Mouse (Mus musculus): ENCODE results near the gene Clip3. TPM values are rescaled to one million over a fixed set of nuclear protein-coding genes. Genes with fewer than 3 reads are reported as not detected.

Clip3 gene
- polyA plus RNA-seq (2014; fragmentation: Nextera tagmentation; extraction: Ambion mirVana), result 52.5 and 70.5 TPM in 2 replicates

DNA sequence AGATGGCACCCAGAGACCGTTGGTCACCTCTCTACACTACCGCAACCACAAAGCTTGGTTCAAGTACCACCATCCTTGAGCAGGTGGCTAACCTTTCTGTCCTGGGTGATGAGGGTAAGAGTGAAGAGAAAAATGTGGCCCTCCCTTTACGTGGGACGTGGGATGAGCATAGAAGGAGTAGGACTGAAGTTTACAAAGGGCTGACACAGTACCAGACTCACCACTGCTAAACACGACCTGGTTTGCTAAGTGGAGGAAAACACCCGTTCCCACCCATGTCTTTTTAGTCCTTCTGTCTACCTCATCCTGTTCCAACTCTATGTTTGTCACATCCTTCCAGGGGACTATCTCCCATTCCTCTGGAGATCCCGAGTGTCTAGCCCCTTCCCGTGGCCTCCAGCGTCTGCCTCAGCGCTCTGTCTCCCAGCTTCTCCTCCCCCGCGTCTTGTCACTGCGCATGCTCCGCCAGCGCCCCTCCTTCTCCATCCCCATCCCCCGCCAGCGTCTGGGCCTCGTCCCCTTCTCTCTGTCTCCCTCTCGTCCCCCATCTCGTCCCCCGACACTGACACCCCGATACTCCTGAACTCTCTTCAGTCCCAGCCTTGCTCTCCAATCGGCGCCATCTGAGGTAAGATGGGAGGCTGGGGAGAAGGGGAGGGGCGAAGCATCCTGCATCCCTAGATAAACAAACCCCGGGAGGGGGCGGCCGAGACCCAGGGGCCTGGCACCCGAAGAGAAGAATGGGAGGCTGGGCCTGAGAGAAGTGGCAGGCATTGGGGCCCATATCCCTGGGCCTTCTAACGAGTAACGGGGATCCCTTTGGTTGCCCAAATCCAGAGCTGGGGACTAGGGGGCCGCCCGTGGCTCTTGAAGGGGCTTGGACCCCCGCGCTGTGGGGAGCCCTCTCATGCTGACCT lies at the start of gene Clip3:
Gene Clip3, plus strand, starts transcription at position 514 of the 917 bp plus-strand sequence.
- Histone ChIP-seq H3K4me3 (ENCODE audit: low read depth, low read length) (peak within 1 kb of the TSS; percentile 89), H3K9ac (replicated peaks; ENCODE audit: low read length) (peak within 1 kb of the TSS; percentile 93), H3K4me1 (ENCODE audit: control insufficient read depth, insufficient read depth, low read length) (no peaks in the 10 kb centered on the region; the same call in 1 of the 2 replicates), H3K4me2 (ENCODE audit: low read depth, low read length) (peak within 1 kb of the TSS; percentile 86), H3K27me3 (ENCODE audit: control insufficient read depth, insufficient read depth, low read length) (no peaks in the 10 kb centered on the region), H3K27ac (replicated peaks; ENCODE audit: low read depth, low read length) (no peak within 1 kb of the TSS), H3K9me3 (replicated peaks; ENCODE audit: control insufficient read depth, low read length) (no peaks in the 10 kb centered on the region), H3K36me3 (replicated peaks; ENCODE audit: control insufficient read depth, insufficient read depth, low read depth, low read length) (peaks cover under 1% of the 10 kb centered on the region)
- DNase-seq (ENCODE audit: low spot score) (peak; percentile 86), ATAC-seq (replicated peaks; ENCODE audit: insufficient number of reproducible peaks, low FRiP score, low TSS enrichment, low read depth) (peak; percentile 61)
- WGBS, result 7% methylated on average over 35 of the region's 35 CpGs

- 84% methylated on average over 12 of the region's 12 CpGs for WGBS
Observed at GRCm38 (mm10) chr7:30251956-30252954, 39.3 kb upstream of the Clip3 start.

GRCm38 (mm10) chr7:30265041-30265440 lies 26.5 kb upstream of the Clip3 start:
- Histone ChIP-seq H3K4me3 (ENCODE audit: low read depth, low read length) (no peak overlapping the region), H3K4me2 (ENCODE audit: low read depth, low read length) (no peak overlapping the region), H3K4me1 (ENCODE audit: control insufficient read depth, insufficient read depth, low read length) (no peaks in the 10 kb centered on the region), H3K9ac (replicated peaks; ENCODE audit: low read length) (no peak overlapping the region), H3K36me3 (replicated peaks; ENCODE audit: control insufficient read depth, insufficient read depth, low read depth, low read length) (no peaks in the 10 kb centered on the region; the same call in 1 of the 2 replicates), H3K27me3 (ENCODE audit: control insufficient read depth, insufficient read depth, low read length) (no peaks in the 10 kb centered on the region), H3K27ac (replicated peaks; ENCODE audit: low read depth, low read length) (no peak overlapping the region), H3K9me3 (replicated peaks; ENCODE audit: control insufficient read depth, low read length) (no peaks in the 10 kb centered on the region)
- ATAC-seq (replicated peaks; ENCODE audit: insufficient number of reproducible peaks, low FRiP score, low TSS enrichment, low read depth), result no peak
- WGBS, result 80% methylated on average over 2 of the region's 2 CpGs
- no peak for DNase-seq (ENCODE audit: low spot score)

More at GRCm38 (mm10) chr7:30251956-30252954, 39.3 kb upstream of the Clip3 start:
- Histone ChIP-seq H3K27me3 (ENCODE audit: control insufficient read depth, insufficient read depth, low read length) (no peaks in the 10 kb centered on the region), H3K27ac (replicated peaks; ENCODE audit: low read depth, low read length) (no peak overlapping the region), H3K4me2 (ENCODE audit: low read depth, low read length) (no peak overlapping the region), H3K4me3 (ENCODE audit: low read depth, low read length) (no peak overlapping the region), H3K36me3 (replicated peaks; ENCODE audit: control insufficient read depth, insufficient read depth, low read depth, low read length) (no peaks in the 10 kb centered on the region), H3K9me3 (replicated peaks; ENCODE audit: control insufficient read depth, low read length) (no peaks in the 10 kb centered on the region), H3K9ac (replicated peaks; ENCODE audit: low read length) (no peak overlapping the region), H3K4me1 (ENCODE audit: control insufficient read depth, insufficient read depth, low read length) (no peaks in the 10 kb centered on the region)
- DNase-seq (ENCODE audit: low spot score) (no peak), ATAC-seq (replicated peaks; ENCODE audit: insufficient number of reproducible peaks, low FRiP score, low TSS enrichment, low read depth) (no peak)

GRCm38 (mm10) chr7:30265531-30265930 lies 26.0 kb upstream of the Clip3 start:
- Histone ChIP-seq H3K4me1 (ENCODE audit: control insufficient read depth, insufficient read depth, low read length) (no peaks in the 10 kb centered on the region), H3K9ac (replicated peaks; ENCODE audit: low read length) (no peak overlapping the region), H3K4me3 (ENCODE audit: low read depth, low read length) (no peak overlapping the region), H3K9me3 (replicated peaks; ENCODE audit: control insufficient read depth, low read length) (no peaks in the 10 kb centered on the region), H3K27me3 (ENCODE audit: control insufficient read depth, insufficient read depth, low read length) (no peaks in the 10 kb centered on the region), H3K27ac (replicated peaks; ENCODE audit: low read depth, low read length) (no peak overlapping the region), H3K4me2 (ENCODE audit: low read depth, low read length) (no peak overlapping the region), H3K36me3 (replicated peaks; ENCODE audit: control insufficient read depth, insufficient read depth, low read depth, low read length) (no peaks in the 10 kb centered on the region; the same call in 1 of the 2 replicates)
- 95% methylated on average over 5 of the region's 5 CpGs for WGBS
- DNase-seq (ENCODE audit: low spot score), result no peak
- no peak for ATAC-seq (replicated peaks; ENCODE audit: insufficient number of reproducible peaks, low FRiP score, low TSS enrichment, low read depth)

GRCm38 (mm10) chr7:30265935-30266334 lies 25.6 kb upstream of the Clip3 start:
- 86% methylated on average over 7 of the region's 7 CpGs for WGBS
- no peaks in the 10 kb centered on the region for H3K9me3 ChIP-seq (replicated peaks; ENCODE audit: control insufficient read depth, low read length)
- H3K36me3 ChIP-seq (replicated peaks; ENCODE audit: control insufficient read depth, insufficient read depth, low read depth, low read length), result no peaks in the 10 kb centered on the region; the same call in 1 of the 2 replicates
- DNase-seq (ENCODE audit: low spot score) (no peak), ATAC-seq (replicated peaks; ENCODE audit: insufficient number of reproducible peaks, low FRiP score, low TSS enrichment, low read depth) (no peak)
- H3K4me3 ChIP-seq (ENCODE audit: low read depth, low read length), result no peak overlapping the region
- no peak overlapping the region for H3K27ac ChIP-seq (replicated peaks; ENCODE audit: low read depth, low read length)
- no peaks in the 10 kb centered on the region for H3K27me3 ChIP-seq (ENCODE audit: control insufficient read depth, insufficient read depth, low read length)
- no peak overlapping the region for H3K4me2 ChIP-seq (ENCODE audit: low read depth, low read length)
- no peak overlapping the region for H3K9ac ChIP-seq (replicated peaks; ENCODE audit: low read length)
- H3K4me1 ChIP-seq (ENCODE audit: control insufficient read depth, insufficient read depth, low read length), result no peaks in the 10 kb centered on the region

DNA sequence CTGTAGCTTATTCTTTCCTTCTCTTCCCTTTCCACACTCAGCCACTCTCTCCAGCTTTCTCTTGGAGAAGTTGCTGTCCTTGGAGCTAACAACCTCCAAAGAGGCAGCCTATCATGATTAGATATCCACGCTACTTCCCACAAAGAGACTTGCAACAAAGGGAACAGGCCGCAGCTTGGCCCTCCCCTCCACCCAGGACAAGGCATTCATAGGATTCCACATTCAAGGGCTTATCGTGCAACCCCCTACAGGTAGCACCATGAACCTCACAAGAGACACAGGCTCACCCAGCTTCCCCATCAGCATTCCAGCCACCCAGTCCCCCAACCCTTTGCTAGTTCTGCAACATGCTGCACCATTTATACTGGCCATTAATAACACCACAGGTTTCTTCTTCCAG lies 24.7 kb upstream of the Clip3 start:
- Histone ChIP-seq H3K4me2 (ENCODE audit: low read depth, low read length) (no peak overlapping the region), H3K4me3 (ENCODE audit: low read depth, low read length) (no peak overlapping the region), H3K27me3 (ENCODE audit: control insufficient read depth, insufficient read depth, low read length) (no peaks in the 10 kb centered on the region), H3K9me3 (replicated peaks; ENCODE audit: control insufficient read depth, low read length) (no peaks in the 10 kb centered on the region), H3K36me3 (replicated peaks; ENCODE audit: control insufficient read depth, insufficient read depth, low read depth, low read length) (no peaks in the 10 kb centered on the region; the same call in 1 of the 2 replicates), H3K27ac (replicated peaks; ENCODE audit: low read depth, low read length) (no peak overlapping the region), H3K4me1 (ENCODE audit: control insufficient read depth, insufficient read depth, low read length) (no peaks in the 10 kb centered on the region), H3K9ac (replicated peaks; ENCODE audit: low read length) (no peak overlapping the region)
- no peak for ATAC-seq (replicated peaks; ENCODE audit: insufficient number of reproducible peaks, low FRiP score, low TSS enrichment, low read depth)
- WGBS, result 87% methylated on average over 3 of the region's 3 CpGs
- DNase-seq (ENCODE audit: low spot score), result no peak

GRCm38 (mm10) chr7:30269641-30270040 lies 21.9 kb upstream of the Clip3 start:
- DNase-seq (ENCODE audit: low spot score) (no peak), ATAC-seq (replicated peaks; ENCODE audit: insufficient number of reproducible peaks, low FRiP score, low TSS enrichment, low read depth) (no peak)
- H3K4me2 ChIP-seq (ENCODE audit: low read depth, low read length), result no peak overlapping the region
- H3K27ac ChIP-seq (replicated peaks; ENCODE audit: low read depth, low read length), result no peak overlapping the region
- H3K9me3 ChIP-seq (replicated peaks; ENCODE audit: control insufficient read depth, low read length), result no peaks in the 10 kb centered on the region
- H3K27me3 ChIP-seq (ENCODE audit: control insufficient read depth, insufficient read depth, low read length), result no peaks in the 10 kb centered on the region
- no peaks in the 10 kb centered on the region; the same call in 1 of the 2 replicates for H3K36me3 ChIP-seq (replicated peaks; ENCODE audit: control insufficient read depth, insufficient read depth, low read depth, low read length)
- no peak overlapping the region for H3K4me3 ChIP-seq (ENCODE audit: low read depth, low read length)
- WGBS, result 89% methylated on average over 4 of the region's 4 CpGs
- H3K9ac ChIP-seq (replicated peaks; ENCODE audit: low read length), result no peak overlapping the region
- no peaks in the 10 kb centered on the region for H3K4me1 ChIP-seq (ENCODE audit: control insufficient read depth, insufficient read depth, low read length)

Data from embryonic facial prominence, embryonic 11.5 days (tissue).